Mouse (Mus musculus) MEL (cell line): ENCODE data around the gene Arrb2. TPM values are rescaled to one million over a fixed set of nuclear protein-coding genes. Genes with fewer than 3 reads are reported as not detected.
A peak's percentile ranks its signal among the peaks of the same experiment; 100 is the strongest.

Source experiments
- DNase-seq: peaks from one replicate; pipeline ENCODE4 v3.0.0; 2011; ENCODE audit warnings: low read depth, low spot score
- H3K27ac ChIP-seq: 2 replicates; pipeline ENCODE4 v1.5.1; 2012; ENCODE audit warnings: low read depth, mild to moderate bottlenecking, control low read depth, low read length, moderate library complexity; ENCODE audit not compliant: control insufficient read depth
- H3K27me3 ChIP-seq, 2 experiments: fragments of 150-350 bp in 1 of 2; sonication (generic) in 1 of 2; 2 replicates each; pipeline ENCODE4 v1.6.1; 2012; ENCODE audit warnings: low read length in 2 of 2, mild to moderate bottlenecking in 2 of 2, improper control_type of control experiment in 1 of 2, moderate library complexity in 1 of 2; ENCODE audit not compliant: insufficient read depth in 2 of 2, control insufficient read depth in 1 of 2
- H3K36me3 ChIP-seq, 2 experiments: 2 replicates each; pipeline ENCODE4 v1.6.1; 2012 to 2014; ENCODE audit warnings: low read length in 2 of 2, improper control_type of control experiment in 1 of 2, inconsistent platforms in 1 of 2, mild to moderate bottlenecking in 1 of 2; ENCODE audit not compliant: insufficient read depth in 2 of 2, control insufficient read depth in 1 of 2
- H3K4me1 ChIP-seq, 2 experiments: fragments of 150-350 bp in 1 of 2; sonication (generic) in 1 of 2; 2 replicates each; pipeline ENCODE4 v1.6.1; 2012; ENCODE audit warnings: low read length in 2 of 2, improper control_type of control experiment in 1 of 2, mild to moderate bottlenecking in 1 of 2; ENCODE audit not compliant: insufficient read depth in 2 of 2, control insufficient read depth in 1 of 2
- H3K4me3 ChIP-seq, 2 experiments: fragments of 150-350 bp in 1 of 2; sonication (generic) in 1 of 2; 2 replicates each; pipeline ENCODE4 v1.5.1; 2012; ENCODE audit warnings: low read depth in 2 of 2, low read length in 2 of 2, mild to moderate bottlenecking in 2 of 2, moderate library complexity in 2 of 2, control low read depth in 1 of 2, improper control_type of control experiment in 1 of 2; ENCODE audit not compliant: control insufficient read depth in 1 of 2, insufficient read depth in 1 of 2
- H3K79me2 ChIP-seq: 2 replicates; pipeline ENCODE4 v1.6.1; 2012; ENCODE audit warnings: mild to moderate bottlenecking, low read length, moderate library complexity; ENCODE audit not compliant: control insufficient read depth, poor library complexity, insufficient read depth
- H3K9ac ChIP-seq: 2 replicates; pipeline ENCODE4 v1.6.1; 2012; ENCODE audit warnings: low read depth, mild to moderate bottlenecking, control low read depth, low read length, moderate library complexity; ENCODE audit not compliant: control insufficient read depth, poor library complexity, severe bottlenecking
- H3K9me3 ChIP-seq: fragments of 150-350 bp; sonication (generic); replicated peaks from 2 replicates; pipeline ENCODE4 v1.6.1; 2012; ENCODE audit warnings: mild to moderate bottlenecking, low read length, improper control_type of control experiment, moderate library complexity; ENCODE audit not compliant: insufficient read depth
- BHLHE40 ChIP-seq: IDR thresholded peaks from 2 replicates; pipeline ENCODE4 v1.6.1; 2012; ENCODE audit warnings: low read depth, mild to moderate bottlenecking, inconsistent platforms, low read length, improper control_type of control experiment, borderline replicate concordance
- CHD1 ChIP-seq: IDR thresholded peaks from 2 replicates; pipeline ENCODE4 v1.6.1; 2012; ENCODE audit warnings: low read depth, mild to moderate bottlenecking, inconsistent platforms, low read length, improper control_type of control experiment
- CHD2 ChIP-seq: IDR thresholded peaks from 2 replicates; pipeline ENCODE4 v1.6.1; 2011; ENCODE audit warnings: low read length, improper control_type of control experiment
- CTCF ChIP-seq, 3 experiments: IDR thresholded peaks in 2 of 3; conservative IDR thresholded peaks in 1 of 3; 2 replicates each; pipeline ENCODE4 v1.5.1; 2011 to 2012; ENCODE audit warnings: low read length in 3 of 3, low read depth in 2 of 3, mild to moderate bottlenecking in 2 of 3, improper control_type of control experiment in 1 of 3, inconsistent platforms in 1 of 3, mixed read lengths in 1 of 3, moderate library complexity in 1 of 3; ENCODE audit not compliant: control insufficient read depth in 1 of 3, insufficient read depth in 1 of 3, poor library complexity in 1 of 3, severe bottlenecking in 1 of 3
- E2F4 ChIP-seq: IDR thresholded peaks from 2 replicates; pipeline ENCODE4 v1.6.1; 2011; ENCODE audit warnings: low read depth, low read length, improper control_type of control experiment, borderline replicate concordance
- ELF1 ChIP-seq: IDR thresholded peaks from 2 replicates; pipeline ENCODE4 v1.6.1; 2014; ENCODE audit warnings: low read depth, mild to moderate bottlenecking, inconsistent platforms, low read length, improper control_type of control experiment, moderate library complexity
- EP300 ChIP-seq, 2 experiments: IDR thresholded peaks; 2 replicates each; pipeline ENCODE4 v1.6.1; 2011; ENCODE audit warnings: improper control_type of control experiment in 2 of 2, low read length in 2 of 2, low read depth in 1 of 2, mild to moderate bottlenecking in 1 of 2
- GABPA ChIP-seq: IDR thresholded peaks from 2 replicates; pipeline ENCODE4 v1.6.1; 2012; ENCODE audit warnings: low read depth, mild to moderate bottlenecking, inconsistent platforms, low read length, improper control_type of control experiment, moderate library complexity
- GATA1 ChIP-seq: IDR thresholded peaks from 2 replicates; pipeline ENCODE4 v1.6.1; 2011; ENCODE audit warnings: low read depth, low read length, improper control_type of control experiment
- HCFC1 ChIP-seq: IDR thresholded peaks from 2 replicates; pipeline ENCODE4 v1.6.1; 2012; ENCODE audit warnings: low read depth, mild to moderate bottlenecking, inconsistent platforms, low read length, improper control_type of control experiment, moderate library complexity
- JUND ChIP-seq: IDR thresholded peaks from 2 replicates; pipeline ENCODE4 v1.6.1; 2011; ENCODE audit warnings: low read depth, mild to moderate bottlenecking, improper control_type of control experiment, low read length
- KAT2A ChIP-seq: conservative IDR thresholded peaks from 2 replicates; pipeline ENCODE4 v1.6.1; 2012; ENCODE audit warnings: low read depth, low read length, improper control_type of control experiment, inconsistent platforms
- MAFK ChIP-seq: IDR thresholded peaks from 2 replicates; pipeline ENCODE4 v1.6.1; 2011; ENCODE audit warnings: low read depth, mild to moderate bottlenecking, low read length, improper control_type of control experiment, borderline replicate concordance
- MAX ChIP-seq: IDR thresholded peaks from 2 replicates; pipeline ENCODE4 v1.6.1; 2011; ENCODE audit warnings: low read length, improper control_type of control experiment
- MAZ ChIP-seq: IDR thresholded peaks from 2 replicates; pipeline ENCODE4 v1.6.1; 2012; ENCODE audit warnings: low read depth, mild to moderate bottlenecking, inconsistent platforms, low read length, improper control_type of control experiment
- MEF2A ChIP-seq: IDR thresholded peaks from 2 replicates; pipeline ENCODE4 v1.6.1; 2014; ENCODE audit warnings: low read depth, mild to moderate bottlenecking, inconsistent platforms, low read length, improper control_type of control experiment; ENCODE audit not compliant: poor library complexity, insufficient replicate concordance, severe bottlenecking; ENCODE audit errors: extremely low read depth
- MYB ChIP-seq: IDR thresholded peaks from 2 replicates; pipeline ENCODE4 v1.6.1; 2011; ENCODE audit warnings: mild to moderate bottlenecking, low read depth, low read length, improper control_type of control experiment
- MYC ChIP-seq: IDR thresholded peaks from 2 replicates; pipeline ENCODE4 v1.6.1; 2011; ENCODE audit warnings: low read depth, mild to moderate bottlenecking, low read length, improper control_type of control experiment, moderate library complexity
- NELFE ChIP-seq: IDR thresholded peaks from 2 replicates; pipeline ENCODE4 v1.6.1; 2011; ENCODE audit warnings: low read depth, low read length, improper control_type of control experiment
- NRF1 ChIP-seq: IDR thresholded peaks from 2 replicates; pipeline ENCODE4 v1.6.1; 2014; ENCODE audit warnings: low read depth, mild to moderate bottlenecking, inconsistent platforms, low read length, improper control_type of control experiment, moderate library complexity; ENCODE audit not compliant: poor library complexity, insufficient read depth, severe bottlenecking
- POLR2A ChIP-seq, 2 experiments: IDR thresholded peaks; 2 replicates each; pipeline ENCODE4 v1.6.1; 2011 to 2012; ENCODE audit warnings: low read length in 2 of 2, mild to moderate bottlenecking in 2 of 2, control low read depth in 1 of 2, improper control_type of control experiment in 1 of 2, low read depth in 1 of 2, moderate library complexity in 1 of 2; ENCODE audit not compliant: control insufficient read depth in 1 of 2, insufficient read depth in 1 of 2, poor library complexity in 1 of 2
- POLR2AphosphoS5 ChIP-seq: IDR thresholded peaks from 2 replicates; pipeline ENCODE4 v1.6.1; 2012; ENCODE audit warnings: low read depth, borderline replicate concordance, mild to moderate bottlenecking, inconsistent platforms, low read length, moderate library complexity, mixed read lengths
- RCOR1 ChIP-seq: IDR thresholded peaks from 2 replicates; pipeline ENCODE4 v1.6.1; 2012; ENCODE audit warnings: low read depth, mild to moderate bottlenecking, inconsistent platforms, low read length, improper control_type of control experiment
- SIN3A ChIP-seq: IDR thresholded peaks from 2 replicates; pipeline ENCODE4 v1.6.1; 2012; ENCODE audit warnings: low read length, improper control_type of control experiment, inconsistent platforms
- SMC3 ChIP-seq: IDR thresholded peaks from 2 replicates; pipeline ENCODE4 v1.6.1; 2011; ENCODE audit warnings: low read depth, low read length, improper control_type of control experiment
- TAL1 ChIP-seq: IDR thresholded peaks from 2 replicates; pipeline ENCODE4 v1.6.1; 2012; ENCODE audit warnings: mild to moderate bottlenecking, inconsistent platforms, low read length, moderate library complexity, mixed read lengths
- TBP ChIP-seq: IDR thresholded peaks from 2 replicates; pipeline ENCODE4 v1.8.0; 2011; ENCODE audit warnings: low read depth, low read length, improper control_type of control experiment
- TCF12 ChIP-seq: IDR thresholded peaks from 2 replicates; pipeline ENCODE4 v1.6.1; 2014; ENCODE audit warnings: low read depth, mild to moderate bottlenecking, inconsistent platforms, low read length, improper control_type of control experiment, moderate library complexity
- UBTF ChIP-seq: IDR thresholded peaks from 2 replicates; pipeline ENCODE4 v1.6.1; 2012; ENCODE audit warnings: low read depth, mild to moderate bottlenecking, inconsistent platforms, low read length, improper control_type of control experiment, moderate library complexity, borderline replicate concordance; ENCODE audit not compliant: insufficient read depth
- USF1 ChIP-seq: IDR thresholded peaks from 2 replicates; pipeline ENCODE4 v1.6.1; 2014; ENCODE audit warnings: low read depth, mild to moderate bottlenecking, inconsistent platforms, low read length, improper control_type of control experiment, moderate library complexity
- USF2 ChIP-seq, 2 experiments: IDR thresholded peaks; 2 replicates each; pipeline ENCODE4 v1.6.1; 2011 to 2012; ENCODE audit warnings: improper control_type of control experiment in 2 of 2, low read length in 2 of 2, borderline replicate concordance in 1 of 2, inconsistent platforms in 1 of 2, low read depth in 1 of 2, mild to moderate bottlenecking in 1 of 2; ENCODE audit not compliant: insufficient read depth in 1 of 2
- ZC3H11A ChIP-seq: IDR thresholded peaks from 2 replicates; pipeline ENCODE4 v1.6.1; 2012; ENCODE audit warnings: low read depth, mild to moderate bottlenecking, inconsistent platforms, low read length, improper control_type of control experiment
- ZKSCAN1 ChIP-seq: IDR thresholded peaks from 2 replicates; pipeline ENCODE4 v1.6.1; 2012; ENCODE audit warnings: low read depth, mild to moderate bottlenecking, inconsistent platforms, low read length, improper control_type of control experiment, moderate library complexity
- ZMIZ1 ChIP-seq: IDR thresholded peaks from 2 replicates; pipeline ENCODE4 v1.6.1; 2012; ENCODE audit warnings: low read depth, mild to moderate bottlenecking, inconsistent platforms, low read length, improper control_type of control experiment, moderate library complexity
- polyA plus RNA-seq, 2 experiments: library from polyadenylated mRNA; stranded (reverse) in 1 of 2; unstranded in 1 of 2; fragments of >175 nt in 1 of 2; fragments of >200 nt in 1 of 2; gene quantifications; 2 replicates each; pipeline versions ENCODE4 v1.2.1 to v1.2.4; 2012; ENCODE audit warnings: low replicate concordance in 2 of 2, low read depth in 1 of 2; ENCODE audit not compliant: insufficient read length in 2 of 2, insufficient read depth in 1 of 2, missing spikeins in 1 of 2
- total RNA-seq: library from RNA; depleted of rRNA; stranded (reverse); fragments of 300-350 nt; gene quantifications from 2 replicates; pipeline ENCODE4 v1.2.3, GENCODE M21; 2012; rRNA removed

Gene Arrb2
- 200 and 241 TPM in 2 replicates for total RNA-seq
- 100 to 1,000 TPM in 1 of 2 experiments, not detected in 1; 272 TPM for polyA plus RNA-seq

DNA sequence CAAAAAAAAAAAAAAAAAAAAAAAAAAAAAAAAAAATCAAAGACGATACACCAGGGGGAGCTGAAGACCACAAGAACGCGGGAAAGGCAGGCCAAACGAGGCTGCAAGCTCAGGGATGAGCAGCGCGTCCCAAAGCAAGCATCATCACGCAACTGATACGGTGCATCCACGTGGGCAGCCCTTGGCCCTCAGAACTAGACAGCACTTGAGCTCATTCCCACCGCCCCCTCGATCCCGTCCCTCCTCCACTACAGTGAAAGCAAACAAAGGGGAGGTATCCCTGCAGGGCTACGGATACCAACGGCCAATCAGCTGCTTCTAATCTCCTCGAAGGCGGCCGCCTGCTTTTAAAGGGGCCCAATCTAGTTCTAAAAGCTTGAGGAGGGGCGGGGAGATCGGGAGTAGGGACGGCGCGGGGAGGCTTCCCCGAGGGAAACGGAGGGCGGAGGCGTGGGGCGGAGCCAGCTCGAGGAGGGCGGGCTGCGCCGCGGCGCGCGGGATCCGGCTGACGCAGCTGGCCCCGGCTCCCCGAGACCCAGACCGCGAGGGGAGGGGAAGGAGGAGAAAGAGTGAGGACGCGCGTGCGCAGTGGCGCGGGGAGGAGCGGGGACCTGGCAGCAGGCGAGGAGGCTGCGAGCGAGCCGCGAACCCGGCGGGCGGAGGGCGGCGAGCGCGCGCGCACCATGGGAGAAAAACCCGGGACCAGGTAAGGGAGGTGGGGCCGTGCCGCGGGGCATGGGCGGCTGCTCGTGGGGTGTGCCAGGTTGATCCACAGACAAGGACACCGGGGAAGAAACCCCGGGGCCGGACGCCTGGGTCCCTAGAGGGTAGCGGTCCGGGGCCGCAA lies at the start of gene Arrb2:
Gene Arrb2, plus strand, starts transcription at position 588 of the 847 bp plus-strand sequence.
- peak; percentile 99 for DNase-seq
- Histone ChIP-seq H3K27me3 (no peaks in the 10 kb centered on the region), H3K4me3 (peak within 1 kb of the TSS; percentile 64 to 80), H3K79me2 (peaks cover 31% of the 10 kb centered on the region), H3K4me1 (peaks cover 8 to 44% of the 10 kb centered on the region in 2 experiments), H3K27ac (peak within 1 kb of the TSS; percentile 88), H3K9me3 (no peaks in the 10 kb centered on the region), H3K9ac (peak within 1 kb of the TSS; percentile 88), H3K36me3 (peaks cover 0 to 31% of the 10 kb centered on the region in 2 experiments; a peak in 2 of 4 replicates)
- TF ChIP-seq EP300 (IDR thresholded peaks at IDR 0.05; ENCODE audit: low read depth in 1 of 2, low read length in 2 of 2) (0 out of 4 replicates have a peak, but pooled peaks of 1 of the 2 experiments have one; percentile 11), KAT2A (no peak; the same call in 1 of the 2 replicates), MAFK (no peak), RCOR1 (no peak; the same call in 1 of the 2 replicates), CTCF (IDR thresholded peaks at IDR 0.05 in 2 of 3, conservative IDR thresholded peaks at IDR 0.05 in 1 of 3; ENCODE audit: control insufficient read depth in 1 of 3, insufficient read depth in 1 of 3, low read depth in 2 of 3, low read length in 3 of 3, poor library complexity in 1 of 3, severe bottlenecking in 1 of 3) (peak; percentile 24 to 87 (median 70); a peak in 5 of 6 replicates), TCF12 (peak; percentile 64), MAZ (peak; percentile 93), GATA1 (peak; percentile 44), CHD2 (no peak), BHLHE40 (no peak), CHD1 (no peak), MYC (peak; percentile 90; the same call in 1 of the 2 replicates), POLR2A (IDR thresholded peaks at IDR 0.05; ENCODE audit: control insufficient read depth in 1 of 2, insufficient read depth in 1 of 2, low read depth in 1 of 2, low read length in 2 of 2, poor library complexity in 1 of 2) (peak; percentile 73 to 84; a peak in 3 of 4 replicates), ELF1 (peak; percentile 53), ZC3H11A (peak; percentile 98), SIN3A (peak; percentile 95), ZKSCAN1 (no peak), E2F4 (peak; percentile 79), ZMIZ1 (0 out of 2 replicates have a peak, but pooled peaks have one; percentile 76), POLR2AphosphoS5 (no peak), JUND (no peak), MEF2A (no peak), NRF1 (peak; percentile 95), NELFE (peak; percentile 87), USF2 (IDR thresholded peaks at IDR 0.05; ENCODE audit: borderline replicate concordance in 1 of 2, insufficient read depth in 1 of 2, low read depth in 1 of 2, low read length in 2 of 2) (no peak), USF1 (peak; percentile 84), MAX (peak; percentile 80), TAL1 (no peak), TBP (peak; percentile 56; the same call in 1 of the 2 replicates), MYB (no peak), HCFC1 (peak; percentile 33), UBTF (no peak), SMC3 (peak; percentile 96), GABPA (no peak)
